Comparison of ENCODE assay signal across 15 mouse cellular contexts in genomic region chr11:117105850-117106249, GRCm38 (mm10).
"Had no signal": no experiment of that assay in that cellular context is flagged by ENCODE, and none has a peak within 500 bp of the region (broad histone marks: within the 10 kb centered on the region; RNA-seq: fewer than 3 reads in every experiment).

No protein-coding gene starts in this region.

- H3K4me3 ChIP-seq: liver, embryonic 15.5 days; midbrain, embryonic 10.5 days; neural tube, embryonic 12.5 days had no signal

- H3K9me3 ChIP-seq: liver, embryonic 15.5 days; midbrain, embryonic 10.5 days; neural tube, embryonic 12.5 days had no signal

- DNase-seq: kidney, adult 11 months; lung, adult 2 months; lung, postnatal 36 days; midbrain, embryonic 14.5 days; retina, postnatal 1 day; right cerebral cortex, postnatal 25 days; thymus, adult 18-20 months; thymus, postnatal 14 days had no signal

- H3K9ac ChIP-seq: liver, embryonic 15.5 days; neural tube, embryonic 12.5 days had no signal

- H3K27ac ChIP-seq: hindbrain, postnatal 0 days; liver, embryonic 15.5 days; neural tube, embryonic 12.5 days; stomach, postnatal 0 days had no signal

- H3K27me3 ChIP-seq: liver, embryonic 15.5 days; neural tube, embryonic 12.5 days had no signal

- H3K4me2 ChIP-seq: liver, embryonic 11.5 days; liver, embryonic 15.5 days; neural tube, embryonic 12.5 days had no signal

- ATAC-seq: hindbrain, postnatal 0 days; lung, postnatal 0 days had no signal

- H3K36me3 ChIP-seq: liver, embryonic 15.5 days; midbrain, embryonic 10.5 days; neural tube, embryonic 12.5 days had no signal
